ENCODE assay signal across 8 mouse cellular contexts in genomic region chr5:24393392-24393997, GRCm38 (mm10). TPM values are rescaled to one million over a fixed set of nuclear protein-coding genes. Genes with fewer than 3 reads are reported as not detected.
A peak's percentile ranks its signal among the peaks of the same experiment; 100 is the strongest.
DNase-seq lines count a peak whose midpoint lies in the region; ATAC-seq and TF ChIP-seq lines count a peak whose summit lies in the region.

Gene Abcb8, plus strand, starts transcription at chr5:24393663.

- H3K4me3 ChIP-seq in G1E (ENCODE audit: low read depth, low read length) = peak within 1 kb of the TSS; percentile 76
- peak within 1 kb of the TSS; percentile 79 for H3K4me3 ChIP-seq in cerebellum, adult 2 months (replicated peaks; ENCODE audit: insufficient read depth, low read depth, low read length)
- peak within 1 kb of the TSS; percentile 73 for H3K4me3 ChIP-seq in forebrain, postnatal 0 days (ENCODE audit: low read depth, low read length)
- peak within 1 kb of the TSS; percentile 52 for H3K4me3 ChIP-seq in neural tube, embryonic 14.5 days (ENCODE audit: low read depth, low read length)

- peak within 1 kb of the TSS; percentile 68 for H3K9ac ChIP-seq in forebrain, postnatal 0 days
- peak within 1 kb of the TSS; percentile 57 for H3K9ac ChIP-seq in neural tube, embryonic 14.5 days (replicated peaks; ENCODE audit: low read depth, low read length)

- peaks cover 66% of the 10 kb centered on the region for H3K4me1 ChIP-seq in G1E (ENCODE audit: insufficient read depth, low read depth, low read length)
- H3K4me1 ChIP-seq in cerebellum, adult 2 months (ENCODE audit: control insufficient read depth, insufficient read depth, low read length) = no peaks in the 10 kb centered on the region
- 0 out of 2 replicates have a peak, but pooled peaks cover 2% of the 10 kb centered on the region for H3K4me1 ChIP-seq in forebrain, postnatal 0 days (ENCODE audit: insufficient read depth)
- peaks cover 3% of the 10 kb centered on the region for H3K4me1 ChIP-seq in neural tube, embryonic 14.5 days (ENCODE audit: control insufficient read depth, insufficient read depth, low read length)

- ATAC-seq in G1E (ENCODE audit: extremely low read depth, insufficient number of reproducible peaks, low FRiP score, poor library complexity, severe bottlenecking) = peak; percentile 9; the same call in 1 of the 2 replicates
- no peak for ATAC-seq in forebrain, postnatal 0 days
- no peak for ATAC-seq in neural tube, embryonic 14.5 days (ENCODE audit: low read depth)

- TF ChIP-seq POLR2A in cerebellum, adult 2 months (IDR thresholded peaks at IDR 0.05; ENCODE audit: borderline replicate concordance, insufficient read depth, low read length) = no peak

- H3K36me3 ChIP-seq in G1E (replicated peaks) = peaks cover 22% of the 10 kb centered on the region
- no peaks in the 10 kb centered on the region for H3K36me3 ChIP-seq in forebrain, postnatal 0 days (ENCODE audit: insufficient read depth)
- H3K36me3 ChIP-seq in neural tube, embryonic 14.5 days (ENCODE audit: control insufficient read depth, insufficient read depth, low read length) = no peaks in the 10 kb centered on the region

- intact Hi-C loops in heart, postnatal 36 days (cut with DNase I) = loop anchor here (2.0 kb wide), 1 partner anchor 33 kb away; no protein-coding TSS in a partner anchor

- 25% methylated on average over 7 of the region's 7 CpGs for WGBS in cerebellum, adult 2 months
- 26% methylated on average over 7 of the region's 7 CpGs for WGBS in forebrain, postnatal 0 days
- 21% methylated on average over 7 of the region's 7 CpGs for WGBS in neural tube, embryonic 14.5 days

- H3K4me2 ChIP-seq in forebrain, postnatal 0 days (ENCODE audit: low read depth) = peak within 1 kb of the TSS; percentile 59
- H3K4me2 ChIP-seq in neural tube, embryonic 14.5 days (ENCODE audit: low read depth, low read length) = peak within 1 kb of the TSS; percentile 53

- peak; percentile 76 for DNase-seq in G1E (ENCODE audit: low spot score)
- DNase-seq in cerebellum, adult 2 months = peak; percentile 72 to 76
- DNase-seq in forebrain, postnatal 0 days = peak; percentile 81
- peak; percentile 84 to 86 for DNase-seq in heart, postnatal 36 days
- DNase-seq in layer of hippocampus, adult 18-20 months (ENCODE audit: low spot score in 2 of 2) = peak; percentile 81 to 93
- DNase-seq in lung, adult 18-20 months = peak; percentile 84 to 91
- DNase-seq in testis, postnatal 10 days (ENCODE audit: low spot score) = peak; percentile 92

- H3K27me3 ChIP-seq in G1E (ENCODE audit: insufficient read depth, low read length) = no peaks in the 10 kb centered on the region
- no peaks in the 10 kb centered on the region for H3K27me3 ChIP-seq in cerebellum, adult 2 months (ENCODE audit: control insufficient read depth, insufficient read depth, low read length)
- 0 out of 2 replicates have a peak, but pooled peaks cover 7% of the 10 kb centered on the region for H3K27me3 ChIP-seq in forebrain, postnatal 0 days (ENCODE audit: insufficient read depth, low read length)
- no peaks in the 10 kb centered on the region for H3K27me3 ChIP-seq in neural tube, embryonic 14.5 days (ENCODE audit: control insufficient read depth, insufficient read depth, low read length)

- no peaks in the 10 kb centered on the region for H3K9me3 ChIP-seq in G1E (replicated peaks)
- no peaks in the 10 kb centered on the region for H3K9me3 ChIP-seq in forebrain, postnatal 0 days (ENCODE audit: low read length)
- H3K9me3 ChIP-seq in neural tube, embryonic 14.5 days (ENCODE audit: control insufficient read depth, low read length) = no peaks in the 10 kb centered on the region

- peak; percentile 86 for TF ChIP-seq CTCF in G1E (IDR thresholded peaks at IDR 0.05; ENCODE audit: low read depth, low read length)
- TF ChIP-seq CTCF in cerebellum, adult 2 months (IDR thresholded peaks at IDR 0.05; ENCODE audit: borderline replicate concordance, insufficient read depth, low read depth, low read length) = peak; percentile 69; the same call in 1 of the 2 replicates
- peak; percentile 83 for TF ChIP-seq CTCF in forebrain, postnatal 0 days (IDR thresholded peaks at IDR 0.05; ENCODE audit: low read depth)

- H3K27ac ChIP-seq in cerebellum, adult 2 months (ENCODE audit: insufficient read depth, low read length) = peak within 1 kb of the TSS; percentile 51
- peak within 1 kb of the TSS; percentile 89 for H3K27ac ChIP-seq in forebrain, postnatal 0 days (ENCODE audit: low read depth, low read length)
- peak within 1 kb of the TSS; percentile 83 for H3K27ac ChIP-seq in neural tube, embryonic 14.5 days (ENCODE audit: low read depth, low read length)

RNA-seq across cellular contexts. Expression of gene Abcb8, which starts in this region (rescaled TPM):
- 13.5 and 17.7 TPM in 2 replicates for total RNA-seq in G1E (2014; fragmentation: Nextera tagmentation)
- total RNA-seq in G1E (2017) = 15.4 and 20.4 TPM in 2 replicates
- 43.6 and 44.0 TPM in 2 replicates for polyA plus RNA-seq in G1E (2012)
- polyA plus RNA-seq in cerebellum, adult 2 months (2012; rRNA removed) = 51.8 and 53.5 TPM in 2 replicates
- total RNA-seq in forebrain, postnatal 0 days (2014; rRNA removed) = 58.2 and 64.1 TPM in 2 replicates
- 38.7 and 44.6 TPM in 2 replicates for polyA plus RNA-seq in forebrain, postnatal 0 days (2015; fragmentation: Nextera tagmentation; extraction: Ambion mirVana)
- total RNA-seq in heart, postnatal 36 days (2021) = 10 to 100 TPM; 83.7 to 84.9 TPM
- total RNA-seq in layer of hippocampus, adult 18-20 months (2021) = 10 to 100 TPM; 57.0 to 60.1 TPM
- polyA plus RNA-seq in neural tube, embryonic 14.5 days (2014; fragmentation: Nextera tagmentation; extraction: Ambion mirVana) = 47.2 and 47.7 TPM in 2 replicates
